Mouse (Mus musculus) brain, embryonic 14.5 days (tissue): ENCODE data around the gene Tbc1d32.

Experiments used
- CTCF ChIP-seq: fragments of 200-500 bp; IDR thresholded peaks from 2 replicates; pipeline ENCODE4 v1.5.1; 2012; ENCODE audit warnings: inconsistent platforms, mild to moderate bottlenecking, moderate library complexity, borderline replicate concordance; ENCODE audit not compliant: insufficient read depth, insufficient read length; ENCODE audit errors: extremely low read depth
- POLR2A ChIP-seq: fragments of 200-500 bp; IDR thresholded peaks from 2 replicates; pipeline ENCODE4 v1.6.1; 2012; ENCODE audit warnings: mild to moderate bottlenecking, inconsistent platforms, borderline replicate concordance; ENCODE audit not compliant: poor library complexity, insufficient read depth, insufficient read length, severe bottlenecking; ENCODE audit errors: extremely low read depth

DNA sequence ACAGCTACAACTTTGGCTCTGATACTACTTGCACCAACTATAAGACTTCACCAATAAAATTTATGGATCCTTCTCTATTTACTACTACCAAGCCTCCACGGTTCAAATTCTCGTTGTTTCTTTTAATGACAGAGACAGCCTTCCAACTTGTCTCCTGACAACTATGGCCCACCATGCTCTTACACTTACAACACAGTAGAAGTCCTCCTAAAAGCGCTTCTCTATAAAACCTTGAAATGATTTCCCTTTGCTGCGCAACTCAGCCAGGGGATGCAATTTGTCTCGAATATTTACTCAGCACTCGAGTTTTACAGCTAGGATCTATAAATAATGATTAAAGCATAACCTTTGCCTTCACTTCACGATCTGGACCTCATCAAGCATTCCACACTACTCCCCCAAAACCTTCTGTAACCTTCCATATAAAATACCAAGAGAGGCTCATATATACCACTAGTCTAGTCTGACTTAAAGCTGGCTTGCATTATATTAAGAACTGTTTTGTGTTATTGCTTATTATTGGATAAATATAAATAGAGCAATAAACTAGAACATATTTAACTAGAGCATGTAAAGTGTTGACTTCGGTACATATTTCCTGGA, 21.6 kb downstream of the Tbc1d32 start:
- no peak for TF ChIP-seq CTCF
- TF ChIP-seq POLR2A, result no peak
